Mouse (Mus musculus): ENCODE data around the gene Tmf1. TPM values are rescaled to one million over a fixed set of nuclear protein-coding genes. Genes with fewer than 3 reads are reported as not detected.
A peak's percentile ranks its signal among the peaks of the same experiment; 100 is the strongest.

Tmf1 gene
- polyA plus RNA-seq, 1 experiment from 2014 or later = 17.3 TPM

DNA sequence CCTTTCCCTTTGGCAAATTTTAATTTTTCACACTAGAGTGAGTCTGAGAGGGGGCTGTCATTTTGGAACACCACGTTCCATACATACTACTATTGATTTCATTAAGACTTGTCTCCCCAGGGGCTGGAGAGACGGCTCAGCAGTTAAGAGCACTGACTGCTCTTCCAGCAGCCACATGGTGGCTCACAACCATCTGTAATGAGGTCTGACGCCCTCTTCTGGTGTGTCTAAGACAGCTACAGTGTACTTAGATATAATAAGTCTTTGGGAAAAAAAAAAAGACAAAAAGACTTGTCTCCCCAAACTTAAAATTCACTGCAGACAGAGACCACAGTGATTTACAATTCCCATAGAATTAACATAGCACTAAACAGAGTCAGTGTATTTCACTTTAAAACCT lies 21.5 kb upstream of the Tmf1 start:
- Histone ChIP-seq H3K4me2 (no peak overlapping the region), H3K27me3 (no peaks in the 10 kb centered on the region), H3K9me3 (replicated peaks) (no peaks in the 10 kb centered on the region), H3K4me3 (replicated peaks) (no peak overlapping the region), H3K9ac (no peak overlapping the region), H3K27ac (no peak overlapping the region), H3K36me3 (peaks cover 36% of the 10 kb centered on the region), H3K4me1 (replicated peaks) (peaks cover 21% of the 10 kb centered on the region)
- DNase-seq = no peak
- no peak for ATAC-seq (ENCODE audit: low read depth)
- WGBS (ENCODE audit: insufficient replicate concordance) = 67% methylated on average over 3 of the region's 3 CpGs

DNA sequence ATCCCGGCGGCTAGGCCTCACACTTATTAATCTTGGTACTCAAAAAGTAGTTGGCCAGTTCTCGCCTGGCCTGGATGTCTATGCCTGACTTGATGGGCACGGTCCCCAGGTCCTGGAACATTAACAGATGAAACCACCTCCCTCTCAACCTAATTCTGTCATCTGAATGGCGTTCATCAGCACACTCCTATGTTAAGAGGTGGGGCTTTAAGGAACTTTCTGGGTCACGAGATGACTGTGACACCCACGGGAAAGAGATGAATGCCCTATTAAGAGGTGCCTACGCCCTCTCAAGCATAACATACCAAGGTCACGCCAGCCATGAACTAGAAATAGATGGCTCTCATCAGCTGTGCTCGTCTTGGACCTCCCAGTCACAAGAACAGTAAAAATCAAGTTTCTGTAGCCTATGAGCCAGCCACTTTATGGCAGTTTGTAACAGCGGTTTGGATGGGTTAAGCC lies 476 bp upstream of the Tmf1 start:
- H3K9me3 ChIP-seq (replicated peaks) = no peaks in the 10 kb centered on the region
- peaks cover 16% of the 10 kb centered on the region for H3K36me3 ChIP-seq
- ATAC-seq (ENCODE audit: low read depth) (peak; percentile 65), DNase-seq (no peak)
- H3K27ac ChIP-seq = peak overlapping the region; percentile 90
- peaks cover 44% of the 10 kb centered on the region for H3K4me1 ChIP-seq (replicated peaks)
- no peaks in the 10 kb centered on the region for H3K27me3 ChIP-seq
- 15% methylated on average over 11 of the region's 11 CpGs for WGBS (ENCODE audit: insufficient replicate concordance)
- peak overlapping the region; percentile 84 for H3K4me3 ChIP-seq (replicated peaks)
- H3K4me2 ChIP-seq = peak overlapping the region; percentile 82
- H3K9ac ChIP-seq = peak overlapping the region; percentile 93

DNA sequence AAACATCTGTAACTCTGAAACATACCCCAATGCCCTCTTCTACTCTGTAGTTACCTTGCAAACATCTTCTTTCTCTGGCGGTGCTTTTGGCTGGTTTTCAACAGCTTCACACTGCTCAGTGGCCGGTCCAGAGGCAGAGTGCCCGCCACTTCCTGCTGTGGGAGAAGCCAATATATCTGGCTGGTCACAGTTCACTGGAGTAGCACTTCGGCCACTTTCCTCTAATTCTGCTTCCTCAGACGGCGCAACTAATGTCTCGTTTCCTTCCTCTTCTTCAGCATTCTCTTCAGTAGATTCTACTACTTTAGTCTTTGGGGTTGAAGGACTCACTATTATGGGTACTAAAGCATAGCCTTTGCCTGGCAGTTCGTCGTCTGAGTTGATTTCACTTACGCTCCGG lies 3.2 kb downstream of the Tmf1 start:
- 42% methylated on average over 11 of the region's 11 CpGs for WGBS (ENCODE audit: insufficient replicate concordance)
- Histone ChIP-seq H3K36me3 (peaks cover 37% of the 10 kb centered on the region), H3K9me3 (replicated peaks) (no peaks in the 10 kb centered on the region), H3K4me3 (replicated peaks) (no peak overlapping the region), H3K27ac (no peak overlapping the region), H3K9ac (no peak overlapping the region), H3K4me1 (replicated peaks) (peaks cover 37% of the 10 kb centered on the region), H3K4me2 (peak overlapping the region; percentile 17), H3K27me3 (no peaks in the 10 kb centered on the region)
- ATAC-seq (ENCODE audit: low read depth) = no peak
- DNase-seq = no peak

- Histone ChIP-seq H3K9ac (no peak overlapping the region), H3K27ac (no peak overlapping the region), H3K27me3 (no peaks in the 10 kb centered on the region), H3K9me3 (replicated peaks) (no peaks in the 10 kb centered on the region), H3K4me3 (replicated peaks) (no peak overlapping the region), H3K4me1 (replicated peaks) (peaks cover 22% of the 10 kb centered on the region), H3K36me3 (peaks cover 3% of the 10 kb centered on the region), H3K4me2 (no peak overlapping the region)
- DNase-seq = no peak
- ATAC-seq (ENCODE audit: low read depth) = no peak
- WGBS (ENCODE audit: insufficient replicate concordance) = 64% methylated on average over 6 of the region's 6 CpGs
Measured at GRCm38 (mm10) chr6:97150156-97150555, 28.8 kb downstream of the Tmf1 start.

- no peak for ATAC-seq (ENCODE audit: low read depth)
- peak overlapping the region; percentile 43; the same call in 1 of the 2 replicates for H3K27ac ChIP-seq
- 71% methylated on average over 2 of the region's 2 CpGs for WGBS (ENCODE audit: insufficient replicate concordance)
Measured at GRCm38 (mm10) chr6:97149721-97150120, 29.2 kb downstream of the Tmf1 start.

DNA sequence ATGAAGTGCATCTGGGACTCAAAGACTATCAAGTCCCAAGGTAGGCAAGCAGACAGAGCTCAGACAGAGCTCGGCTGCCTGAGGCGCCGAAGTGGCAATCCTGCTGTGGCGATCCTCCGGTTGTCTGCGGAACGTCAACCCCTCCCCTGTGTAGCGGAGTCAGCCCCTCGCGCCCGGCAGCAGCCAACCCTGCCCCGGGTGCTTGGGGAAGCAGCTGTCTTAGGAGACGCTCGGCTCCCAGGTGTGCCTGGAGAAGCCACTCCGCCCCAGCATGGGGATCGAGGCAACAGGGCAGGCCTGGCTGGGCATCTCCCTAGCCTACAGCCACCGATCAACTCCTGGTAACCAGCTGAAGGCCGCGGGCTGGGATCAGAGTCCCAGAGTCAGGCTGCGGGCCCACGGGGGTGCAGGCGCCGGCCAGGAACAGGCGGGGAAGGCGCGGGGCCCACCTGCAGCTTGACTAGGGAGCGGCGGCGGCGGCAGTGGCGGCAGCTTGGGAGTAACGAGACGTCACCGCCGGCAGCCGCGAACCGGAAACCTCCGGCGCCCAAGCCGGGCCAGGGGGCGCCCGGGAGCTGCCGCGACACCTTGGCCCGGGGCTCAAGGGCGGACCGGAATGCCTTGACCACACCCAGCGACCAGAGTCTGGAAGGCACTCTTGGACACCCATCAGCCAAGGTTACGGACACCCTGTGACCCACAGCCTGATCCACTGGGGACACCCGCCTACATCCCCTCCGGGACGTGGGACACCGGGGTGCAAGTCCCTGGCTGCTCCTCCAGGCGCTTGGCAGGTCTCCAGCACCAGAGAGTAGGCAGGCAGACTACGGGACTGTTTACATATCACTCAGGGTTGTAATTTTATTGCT lies 30.3 kb downstream of the Tmf1 start, which contains the start of gene Eogt:
Eogt (minus strand) TSS at position 800 of the 869 bp plus-strand sequence.
- DNase-seq (peak; percentile 69), ATAC-seq (ENCODE audit: low read depth) (peak; percentile 85)
- H3K36me3 ChIP-seq = peaks cover under 1% of the 10 kb centered on the region
- H3K27me3 ChIP-seq = no peaks in the 10 kb centered on the region
- H3K4me3 ChIP-seq (replicated peaks) = peak within 1 kb of the TSS; percentile 71
- H3K9ac ChIP-seq = peak within 1 kb of the TSS; percentile 87
- H3K4me1 ChIP-seq (replicated peaks) = peaks cover 22% of the 10 kb centered on the region
- H3K9me3 ChIP-seq (replicated peaks) = no peaks in the 10 kb centered on the region
- peak within 1 kb of the TSS; percentile 72 for H3K27ac ChIP-seq
- peak within 1 kb of the TSS; percentile 99 for H3K4me2 ChIP-seq
- WGBS (ENCODE audit: insufficient replicate concordance) = 1% methylated on average over 56 of the region's 56 CpGs

More at GRCm38 (mm10) chr6:97149721-97150120, 29.2 kb downstream of the Tmf1 start:
- Histone ChIP-seq H3K9me3 (replicated peaks) (no peaks in the 10 kb centered on the region), H3K9ac (no peak overlapping the region), H3K4me1 (replicated peaks) (peaks cover 22% of the 10 kb centered on the region), H3K4me3 (replicated peaks) (no peak overlapping the region), H3K27me3 (no peaks in the 10 kb centered on the region), H3K4me2 (no peak overlapping the region), H3K36me3 (peaks cover 3% of the 10 kb centered on the region)
- no peak for DNase-seq

- Histone ChIP-seq H3K27me3 (no peaks in the 10 kb centered on the region), H3K4me3 (replicated peaks) (peak overlapping the region; percentile 71), H3K9me3 (replicated peaks) (no peaks in the 10 kb centered on the region), H3K4me2 (peak overlapping the region; percentile 99), H3K9ac (peak overlapping the region; percentile 87), H3K36me3 (no peaks in the 10 kb centered on the region), H3K27ac (no peak overlapping the region), H3K4me1 (replicated peaks) (peaks cover 22% of the 10 kb centered on the region)
- no peak for DNase-seq
- WGBS (ENCODE audit: insufficient replicate concordance) = 34% methylated on average over 18 of the region's 18 CpGs
- no peak for ATAC-seq (ENCODE audit: low read depth)
Measured at GRCm38 (mm10) chr6:97147755-97148382, 31.1 kb downstream of the Tmf1 start.

DNA sequence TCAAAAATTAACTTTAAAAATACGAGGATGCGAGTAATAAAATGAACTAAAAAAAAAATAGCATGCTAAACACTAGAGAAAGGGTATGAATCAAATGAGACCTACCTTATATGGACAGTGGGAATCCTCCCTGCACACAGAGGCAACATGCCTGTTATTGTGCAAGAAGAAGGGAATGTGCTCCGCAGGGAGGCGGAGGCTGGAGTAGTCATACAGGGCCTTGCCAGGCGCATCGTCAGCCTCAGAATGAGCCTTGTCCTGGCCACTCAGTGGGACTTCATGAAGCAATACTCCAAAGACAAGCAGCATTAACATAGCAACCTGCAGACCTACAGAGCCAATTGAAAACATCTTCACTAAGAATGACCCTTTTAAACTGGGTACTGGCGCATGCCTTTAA lies 33.8 kb downstream of the Tmf1 start:
- no peak overlapping the region for H3K27ac ChIP-seq
- no peak for DNase-seq

GRCm38 (mm10) chr6:97144359-97144758 lies 34.6 kb downstream of the Tmf1 start:
- Histone ChIP-seq H3K36me3 (no peaks in the 10 kb centered on the region), H3K27ac (no peak overlapping the region), H3K9me3 (replicated peaks) (no peaks in the 10 kb centered on the region)

More for the DNA sequence above, 33.8 kb downstream of the Tmf1 start:
- no peaks in the 10 kb centered on the region for H3K36me3 ChIP-seq
- peaks cover 22% of the 10 kb centered on the region for H3K4me1 ChIP-seq (replicated peaks)
- WGBS (ENCODE audit: insufficient replicate concordance) = 89% methylated on average over 7 of the region's 7 CpGs
- no peak overlapping the region for H3K9ac ChIP-seq
- ATAC-seq (ENCODE audit: low read depth) = no peak
- no peaks in the 10 kb centered on the region for H3K27me3 ChIP-seq
- no peak overlapping the region for H3K4me2 ChIP-seq
- no peak overlapping the region for H3K4me3 ChIP-seq (replicated peaks)
- H3K9me3 ChIP-seq (replicated peaks) = no peaks in the 10 kb centered on the region

DNA sequence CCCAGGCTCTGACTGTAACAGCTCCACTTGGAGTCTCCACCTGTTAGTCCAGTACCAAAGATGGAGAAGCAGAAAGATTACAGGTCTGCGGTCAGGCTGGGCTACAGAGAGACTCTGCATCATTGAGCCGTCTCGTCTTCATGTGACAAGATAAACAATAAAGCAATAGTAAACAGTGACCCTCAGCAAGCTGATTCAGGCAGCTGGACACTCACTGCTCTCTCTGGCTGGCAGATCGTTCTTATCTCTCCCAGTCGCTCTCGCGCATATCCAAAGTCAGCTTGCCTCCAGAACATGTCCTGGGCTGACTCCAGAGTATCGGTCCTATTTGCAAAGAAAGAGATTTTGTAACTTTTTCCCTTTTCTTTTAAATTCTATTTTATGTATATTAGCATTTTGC lies 36.3 kb downstream of the Tmf1 start:
- Histone ChIP-seq H3K9ac (no peak overlapping the region), H3K4me1 (replicated peaks) (peaks cover 4% of the 10 kb centered on the region), H3K9me3 (replicated peaks) (no peaks in the 10 kb centered on the region), H3K4me2 (no peak overlapping the region), H3K27ac (no peak overlapping the region), H3K36me3 (no peaks in the 10 kb centered on the region), H3K4me3 (replicated peaks) (no peak overlapping the region), H3K27me3 (no peaks in the 10 kb centered on the region)
- DNase-seq (no peak), ATAC-seq (ENCODE audit: low read depth) (no peak)
- 63% methylated on average over 8 of the region's 8 CpGs for WGBS (ENCODE audit: insufficient replicate concordance)

More at GRCm38 (mm10) chr6:97144359-97144758, 34.6 kb downstream of the Tmf1 start:
- H3K4me2 ChIP-seq = no peak overlapping the region
- H3K4me3 ChIP-seq (replicated peaks) = no peak overlapping the region
- peaks cover 21% of the 10 kb centered on the region for H3K4me1 ChIP-seq (replicated peaks)
- DNase-seq (no peak), ATAC-seq (ENCODE audit: low read depth) (no peak)
- no peaks in the 10 kb centered on the region for H3K27me3 ChIP-seq
- H3K9ac ChIP-seq = no peak overlapping the region
- 64% methylated on average over 7 of the region's 7 CpGs for WGBS (ENCODE audit: insufficient replicate concordance)

- no peak overlapping the region for H3K27ac ChIP-seq
- no peaks in the 10 kb centered on the region for H3K4me1 ChIP-seq (replicated peaks)
- WGBS (ENCODE audit: insufficient replicate concordance) = 66% methylated on average over 7 of the region's 7 CpGs
- H3K9me3 ChIP-seq (replicated peaks) = no peaks in the 10 kb centered on the region
- no peak overlapping the region for H3K4me3 ChIP-seq (replicated peaks)
- DNase-seq (no peak), ATAC-seq (ENCODE audit: low read depth) (no peak)
- H3K36me3 ChIP-seq = no peaks in the 10 kb centered on the region
- no peaks in the 10 kb centered on the region for H3K27me3 ChIP-seq
- no peak overlapping the region for H3K9ac ChIP-seq
- no peak overlapping the region for H3K4me2 ChIP-seq
Measured at GRCm38 (mm10) chr6:97141811-97142210, 37.1 kb downstream of the Tmf1 start.

Data from liver, embryonic 13.5 days (tissue).